ENCODE assay signal across 8 mouse cellular contexts in the genomic region with DNA sequence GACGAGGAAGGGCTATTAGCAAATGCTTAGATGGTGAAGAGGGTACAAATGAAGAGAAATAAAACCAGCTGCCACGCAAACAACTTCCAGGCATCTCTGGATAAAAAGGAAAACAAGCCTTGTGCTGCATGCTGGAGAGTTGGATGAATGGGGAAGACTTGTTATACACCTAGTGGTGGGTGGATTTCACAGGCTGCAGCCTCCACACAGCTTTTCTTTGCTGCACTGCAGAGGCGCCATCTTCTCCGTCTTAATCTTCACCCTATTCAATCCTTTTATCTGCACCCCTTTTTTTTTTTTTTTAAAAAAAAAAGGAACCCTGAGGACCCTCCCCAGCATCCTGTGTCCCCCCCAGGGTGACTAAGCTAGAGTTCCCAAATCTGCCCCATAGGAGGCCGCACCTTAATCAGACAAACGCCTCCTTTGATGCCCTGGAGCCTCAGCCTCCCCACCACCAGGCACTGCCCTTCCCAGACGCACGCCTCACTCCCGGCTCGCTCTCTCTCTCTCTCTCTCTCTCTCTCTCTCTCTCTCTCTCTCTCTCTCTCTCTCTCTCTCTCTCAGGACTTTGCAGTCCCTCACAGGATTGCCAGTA. TPM values are rescaled to one million over a fixed set of nuclear protein-coding genes. Genes with fewer than 3 reads are reported as not detected.
DNase-seq lines count a peak whose midpoint lies in the region; ATAC-seq and TF ChIP-seq lines count a peak whose summit lies in the region.

No protein-coding gene starts in this region.

- peaks cover 12% of the 10 kb centered on the region for H3K4me1 ChIP-seq in bone marrow macrophage, adult 2 months (ENCODE audit: control insufficient read depth, insufficient read depth, low read length)
- H3K4me1 ChIP-seq in forebrain, embryonic 14.5 days (ENCODE audit: control insufficient read depth, insufficient read depth, low read length) = peaks cover 20% of the 10 kb centered on the region
- peaks cover 28% of the 10 kb centered on the region for H3K4me1 ChIP-seq in hindbrain, embryonic 16.5 days (ENCODE audit: control insufficient read depth, insufficient read depth, low read depth, low read length)
- H3K4me1 ChIP-seq in midbrain, embryonic 11.5 days (ENCODE audit: control insufficient read depth, insufficient read depth, low read length) = peaks cover 7% of the 10 kb centered on the region

- WGBS in forebrain, embryonic 14.5 days = 0% methylated on average over 10 of the region's 10 CpGs
- WGBS in hindbrain, embryonic 16.5 days = 0% methylated on average over 10 of the region's 10 CpGs
- 2% methylated on average over 10 of the region's 10 CpGs for WGBS in midbrain, embryonic 11.5 days

- H3K9me3 ChIP-seq in forebrain, embryonic 14.5 days (replicated peaks; ENCODE audit: control insufficient read depth, low read length) = no peaks in the 10 kb centered on the region
- no peaks in the 10 kb centered on the region for H3K9me3 ChIP-seq in hindbrain, embryonic 16.5 days (ENCODE audit: control insufficient read depth, low read length)
- H3K9me3 ChIP-seq in midbrain, embryonic 11.5 days (ENCODE audit: control insufficient read depth, low read length) = no peaks in the 10 kb centered on the region

- peak; percentile 75 for DNase-seq in MN1 (ENCODE audit: low spot score)
- peak; percentile 90 for DNase-seq in forebrain, embryonic 14.5 days (ENCODE audit: low spot score)
- peak; percentile 61 to 65 for DNase-seq in left cerebral cortex, postnatal 36 days (ENCODE audit: low spot score in 2 of 2)
- peak; percentile 95 for DNase-seq in midbrain, embryonic 11.5 days (ENCODE audit: low spot score, missing footprints)
- peak; percentile 39 for DNase-seq in testis, postnatal 14 days (ENCODE audit: low spot score)
- no peak for DNase-seq in spleen, adult 12 weeks (ENCODE audit: low spot score)

- 0 out of 2 replicates have a peak, but pooled peaks cover 3% of the 10 kb centered on the region for H3K36me3 ChIP-seq in forebrain, embryonic 14.5 days (ENCODE audit: control insufficient read depth, insufficient read depth, low read length)
- no peaks in the 10 kb centered on the region for H3K36me3 ChIP-seq in hindbrain, embryonic 16.5 days (ENCODE audit: control insufficient read depth, insufficient read depth, low read length)
- H3K36me3 ChIP-seq in midbrain, embryonic 11.5 days (ENCODE audit: control insufficient read depth, insufficient read depth, low read length) = no peaks in the 10 kb centered on the region; the same call in 1 of the 2 replicates

- no peak for TF ChIP-seq CTCF in bone marrow macrophage, adult 2 months (IDR thresholded peaks at IDR 0.05; ENCODE audit: low read depth, low read length)

- peak overlapping the region; percentile 13; the same call in 1 of the 2 replicates for H3K27ac ChIP-seq in bone marrow macrophage, adult 2 months (ENCODE audit: insufficient read depth, low read depth, low read length)
- peak overlapping the region; percentile 93 for H3K27ac ChIP-seq in forebrain, embryonic 14.5 days (ENCODE audit: low read depth, low read length)
- H3K27ac ChIP-seq in hindbrain, embryonic 16.5 days (ENCODE audit: low read depth, low read length) = peak overlapping the region; percentile 97
- H3K27ac ChIP-seq in midbrain, embryonic 11.5 days (ENCODE audit: low read depth, low read length) = peak overlapping the region; percentile 82

- peak overlapping the region; percentile 68 for H3K4me2 ChIP-seq in forebrain, embryonic 14.5 days (ENCODE audit: low read length)
- peak overlapping the region; percentile 86 for H3K4me2 ChIP-seq in hindbrain, embryonic 16.5 days (ENCODE audit: low read length)
- H3K4me2 ChIP-seq in midbrain, embryonic 11.5 days = peak overlapping the region; percentile 56

- peak overlapping the region; percentile 93 for H3K4me3 ChIP-seq in bone marrow macrophage, adult 2 months (ENCODE audit: insufficient read depth, low read length)
- H3K4me3 ChIP-seq in forebrain, embryonic 14.5 days (ENCODE audit: low read depth, low read length) = peak overlapping the region; percentile 92
- H3K4me3 ChIP-seq in hindbrain, embryonic 16.5 days (ENCODE audit: low read length) = peak overlapping the region; percentile 94
- H3K4me3 ChIP-seq in midbrain, embryonic 11.5 days (ENCODE audit: low read depth, low read length) = peak overlapping the region; percentile 90

- peak overlapping the region; percentile 96 for H3K9ac ChIP-seq in forebrain, embryonic 14.5 days (ENCODE audit: low read length)
- peak overlapping the region; percentile 99 for H3K9ac ChIP-seq in hindbrain, embryonic 16.5 days (ENCODE audit: low read depth, low read length)
- peak overlapping the region; percentile 92 for H3K9ac ChIP-seq in midbrain, embryonic 11.5 days (ENCODE audit: low read length)

- H3K27me3 ChIP-seq in forebrain, embryonic 14.5 days (replicated peaks; ENCODE audit: control insufficient read depth, insufficient read depth, low read length) = no peaks in the 10 kb centered on the region
- H3K27me3 ChIP-seq in hindbrain, embryonic 16.5 days (replicated peaks; ENCODE audit: control insufficient read depth, insufficient read depth, low read length) = no peaks in the 10 kb centered on the region
- H3K27me3 ChIP-seq in midbrain, embryonic 11.5 days (ENCODE audit: control insufficient read depth, insufficient read depth, low read length) = peaks cover 2% of the 10 kb centered on the region; the same call in 1 of the 2 replicates

- peak; percentile 67 for ATAC-seq in forebrain, embryonic 14.5 days
- peak; percentile 71 for ATAC-seq in hindbrain, embryonic 16.5 days
- peak; percentile 74 for ATAC-seq in midbrain, embryonic 11.5 days (ENCODE audit: low FRiP score)

- no peak for TF ChIP-seq POLR2A in bone marrow macrophage, adult 2 months (IDR thresholded peaks at IDR 0.05; ENCODE audit: borderline replicate concordance, low read depth, low read length)

- intact Hi-C loops in left cerebral cortex, postnatal 36 days (cut with DNase I) = loop anchor here (2.0 to 5.0 kb wide), 4 partner anchors 35 to 337 kb away; a partner anchor contains a TSS

RNA-seq across cellular contexts. Expression of a gene that starts 1.5 kb away (rescaled TPM):
- polyA plus RNA-seq in bone marrow macrophage, adult 2 months (2012; ENCODE audit: insufficient read depth, insufficient read length, missing spikeins) = 386 and 390 TPM in 2 replicates
- polyA plus RNA-seq in forebrain, embryonic 14.5 days (2014; fragmentation: Nextera tagmentation; extraction: Ambion mirVana) = 158 and 215 TPM in 2 replicates
- 482 and 521 TPM in 2 replicates for polyA plus RNA-seq in hindbrain, embryonic 16.5 days (2015; fragmentation: Nextera tagmentation; extraction: Ambion mirVana)
- 1,000 to 10,000 TPM; 1,397 to 1,549 TPM for total RNA-seq in left cerebral cortex, postnatal 36 days (2021)
- polyA plus RNA-seq in midbrain, embryonic 11.5 days (2014; fragmentation: Nextera tagmentation; extraction: Ambion mirVana) = 157 and 166 TPM in 2 replicates

Comparison
In these comparisons a context has a peak if more than half of its experiments do, and no peak if none do; other contexts are left out.
1. H3K27ac ChIP-seq: peak in every context shown above with its lines; median percentile 97 in hindbrain, embryonic 16.5 days; 93 in forebrain, embryonic 14.5 days; 82 in midbrain, embryonic 11.5 days; 13 in bone marrow macrophage, adult 2 months.